Mouse (Mus musculus) erythroblast, embryonic 14.5 days (primary cell): ENCODE data around the gene Nmur2.

Experiments
- GATA1 ChIP-seq: IDR thresholded peaks from 2 replicates; pipeline ENCODE4 v1.6.1; 2012; ENCODE audit warnings: low read length, inconsistent platforms, mixed read lengths
- TAL1 ChIP-seq: IDR thresholded peaks from 3 replicates; pipeline ENCODE4 v1.6.1; 2012; ENCODE audit warnings: low read length, inconsistent platforms, mixed read lengths

- no peak for TF ChIP-seq GATA1
- TF ChIP-seq TAL1: no peak
Measured at GRCm38 (mm10) chr11:56072131-56072530, 31.3 kb upstream of the Nmur2 start.
